Mouse (Mus musculus) ES-Bruce4 (cell line): ENCODE data around the gene Rnps1.

Experiments used
- CTCF ChIP-seq: IDR thresholded peaks from one replicate; pipeline ENCODE4 v1.8.1; 2011; ENCODE audit warnings: low read depth, low read length
- EP300 ChIP-seq: IDR thresholded peaks from 2 replicates; pipeline ENCODE4 v1.6.1; 2011; ENCODE audit warnings: low read depth, low read length; ENCODE audit not compliant: insufficient read depth
- POLR2A ChIP-seq: IDR thresholded peaks from one replicate; pipeline ENCODE4 v1.8.1; 2011; ENCODE audit warnings: low read length; ENCODE audit not compliant: insufficient read depth

DNA sequence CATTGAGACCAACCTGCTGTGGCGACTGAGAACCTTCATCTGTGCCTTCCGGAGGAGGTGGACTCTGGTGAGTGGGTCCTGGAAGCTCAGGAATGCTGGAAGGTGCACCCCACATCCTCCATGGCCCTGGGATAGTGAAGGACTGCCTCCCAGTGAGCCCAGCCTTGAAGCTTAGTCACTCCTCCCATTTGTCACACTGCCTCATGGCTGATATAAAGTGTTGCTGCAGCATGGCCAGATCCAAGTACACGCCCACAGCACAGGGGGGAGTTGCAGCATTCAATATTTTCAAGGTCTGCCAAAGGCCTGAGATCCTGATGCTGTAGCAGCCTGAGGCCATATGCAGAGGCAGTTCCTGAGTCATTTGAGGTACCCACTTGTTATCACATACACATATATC, 12.0 kb upstream of the Rnps1 start:
- TF ChIP-seq POLR2A (no peak), EP300 (no peak), CTCF (no peak)
